Mouse (Mus musculus) liver, postnatal 0 days (tissue): ENCODE results near the gene Rab26.

Experiments
- CTCF ChIP-seq: sonication (generic); IDR thresholded peaks from 2 replicates; pipeline ENCODE4 v1.5.1; 2016; ENCODE audit warnings: antibody characterized with exemption, low read depth
- EP300 ChIP-seq: IDR thresholded peaks from 2 replicates; pipeline ENCODE4 v1.6.1; 2016; ENCODE audit warnings: antibody characterized with exemption, low read depth, mild to moderate bottlenecking

- TF ChIP-seq CTCF: no peak
- no peak for TF ChIP-seq EP300
These were observed 24.6 kb upstream of the Rab26 start for GRCm38 (mm10) chr17:24558600-24559099.
